Mouse (Mus musculus) ES-E14 (cell line): ENCODE results near the gene Ppp4r3b. TPM values are rescaled to one million over a fixed set of nuclear protein-coding genes. Genes with fewer than 3 reads are reported as not detected.

Source experiments
- DNase-seq: peaks from one replicate; pipeline ENCODE4 v3.0.0-alpha.2; 2013; ENCODE audit warnings: low read depth, low spot score
- H3K27ac ChIP-seq: 2 replicates; pipeline ENCODE4 v1.5.1; 2012; ENCODE audit warnings: low read depth, mild to moderate bottlenecking, low read length, moderate library complexity, mixed read lengths; ENCODE audit not compliant: poor library complexity, insufficient read depth, severe bottlenecking
- H3K36me3 ChIP-seq: 2 replicates; pipeline ENCODE4 v1.6.1; 2012; ENCODE audit warnings: mild to moderate bottlenecking, low read length, moderate library complexity, mixed read lengths; ENCODE audit not compliant: control insufficient read depth, poor library complexity, insufficient read depth, severe bottlenecking
- H3K4me1 ChIP-seq, 2 experiments: fragments of 150-350 bp in 1 of 2; sonication (generic) in 1 of 2; 2 replicates each; pipeline ENCODE4 v1.6.1; 2012; ENCODE audit warnings: low read length in 2 of 2, mild to moderate bottlenecking in 1 of 2, mixed read lengths in 1 of 2; ENCODE audit not compliant: control insufficient read depth in 2 of 2, insufficient read depth in 2 of 2, poor library complexity in 1 of 2
- H3K4me3 ChIP-seq, 2 experiments: fragments of 150-350 bp in 1 of 2; sonication (generic) in 1 of 2; 2 replicates each; pipeline ENCODE4 v1.5.1; 2012; ENCODE audit warnings: low read length in 2 of 2, low read depth in 1 of 2, mild to moderate bottlenecking in 1 of 2, mixed read lengths in 1 of 2; ENCODE audit not compliant: insufficient read depth in 1 of 2, poor library complexity in 1 of 2, severe bottlenecking in 1 of 2
- H3K9ac ChIP-seq: 2 replicates; pipeline ENCODE4 v1.6.1; 2012; ENCODE audit warnings: low read depth, mild to moderate bottlenecking, low read length, mixed read lengths; ENCODE audit not compliant: poor library complexity, insufficient read depth, severe bottlenecking
- H3K9me3 ChIP-seq: fragments of 150-350 bp; sonication (generic); 2 replicates; pipeline ENCODE4 v1.6.1; 2012; ENCODE audit warnings: low read depth, mild to moderate bottlenecking, low read length; ENCODE audit not compliant: control insufficient read depth, insufficient read depth
- CHD2 ChIP-seq: IDR thresholded peaks from 2 replicates; pipeline ENCODE4 v1.6.1; 2014; ENCODE audit warnings: mild to moderate bottlenecking, low read depth, low read length, inconsistent platforms
- HCFC1 ChIP-seq: IDR thresholded peaks from 2 replicates; pipeline ENCODE4 v1.6.1; 2012; ENCODE audit warnings: low read length, inconsistent platforms, borderline replicate concordance; ENCODE audit not compliant: insufficient read depth
- MAFK ChIP-seq: IDR thresholded peaks from 2 replicates; pipeline ENCODE4 v1.6.1; 2014; ENCODE audit warnings: mild to moderate bottlenecking, low read depth, low read length, inconsistent platforms; ENCODE audit not compliant: insufficient read depth
- ZC3H11A ChIP-seq: IDR thresholded peaks from 2 replicates; pipeline ENCODE4 v1.6.1; 2012; ENCODE audit warnings: low read depth, mild to moderate bottlenecking, inconsistent platforms, low read length, borderline replicate concordance
- ZNF384 ChIP-seq: IDR thresholded peaks from 2 replicates; pipeline ENCODE4 v1.6.1; 2012; ENCODE audit warnings: low read depth, low read length, inconsistent platforms
- in situ Hi-C, 2 experiments: fragments of 600-800 bp; cut with MboI; formaldehyde crosslinking; loops; one replicate each; pipeline ENCODE4 v1.15.1; 2025; ENCODE audit warnings: low sequenced_read_pairs in 2 of 2, inconsistent platforms in 1 of 2; ENCODE audit not compliant: unreplicated experiment in 2 of 2
- total RNA-seq: library from RNA; depleted of rRNA; stranded (reverse); fragments of 300-350 nt; gene quantifications from 2 replicates; pipeline ENCODE4 v1.2.3, GENCODE M21; 2012

Ppp4r3b gene
- total RNA-seq, 1 experiment: 58.8 TPM

DNA sequence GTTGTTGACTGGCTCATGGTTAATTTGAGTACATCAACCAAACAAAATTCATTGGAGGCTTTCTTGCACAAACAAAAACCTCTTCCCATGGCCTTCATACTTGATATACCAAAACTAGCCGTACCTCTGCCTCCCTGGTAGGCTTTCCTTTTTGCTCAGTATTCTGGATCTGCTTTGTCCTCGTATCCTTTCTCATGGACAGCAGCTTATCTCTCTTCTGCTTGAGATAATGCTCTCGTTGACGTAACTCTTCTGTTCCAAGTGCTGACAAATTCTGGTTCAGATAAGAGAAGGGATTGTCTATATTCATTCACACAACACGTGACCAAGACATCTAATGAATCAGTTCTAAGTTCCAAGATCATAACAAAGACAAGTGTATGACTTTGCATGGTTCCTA is 49.6 kb downstream of the Ppp4r3b start:
- no peak overlapping the region for H3K27ac ChIP-seq
- DNase-seq: no peak
- in situ Hi-C loops: no loop called here
- H3K9ac ChIP-seq: no peak overlapping the region
- TF ChIP-seq ZNF384 (no peak), CHD2 (no peak), ZC3H11A (no peak), MAFK (no peak), HCFC1 (no peak)
- H3K4me3 ChIP-seq: no peak overlapping the region
- no peaks in the 10 kb centered on the region for H3K4me1 ChIP-seq
- H3K36me3 ChIP-seq: peaks cover 11% of the 10 kb centered on the region
- H3K9me3 ChIP-seq: no peaks in the 10 kb centered on the region

DNA sequence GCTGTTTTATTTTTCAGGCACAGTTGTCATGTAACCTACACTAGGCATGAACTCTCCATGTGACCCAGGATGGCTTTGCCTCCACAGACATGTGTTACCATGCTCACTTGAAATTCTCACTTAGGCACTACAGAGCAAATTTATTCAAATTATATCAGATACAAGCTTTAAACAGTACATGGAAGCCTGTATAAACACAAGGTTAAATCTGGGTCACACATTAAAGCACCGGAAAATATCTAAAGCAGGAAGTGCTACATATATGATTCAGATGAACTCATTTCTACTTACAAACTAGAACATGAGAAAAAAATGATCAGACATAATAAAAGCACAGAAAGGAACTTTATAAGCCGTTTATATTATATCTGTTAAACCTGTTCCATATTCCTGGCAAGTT is 52.1 kb downstream of the Ppp4r3b start:
- in situ Hi-C loops: no loop called here
- no peak overlapping the region for H3K9ac ChIP-seq
- H3K27ac ChIP-seq: no peak overlapping the region
- H3K9me3 ChIP-seq: no peaks in the 10 kb centered on the region
- DNase-seq: no peak
- H3K4me1 ChIP-seq: no peaks in the 10 kb centered on the region
- H3K36me3 ChIP-seq: peaks cover 8% of the 10 kb centered on the region
- H3K4me3 ChIP-seq: no peak overlapping the region
- TF ChIP-seq MAFK (no peak), ZC3H11A (no peak), CHD2 (no peak)

DNA sequence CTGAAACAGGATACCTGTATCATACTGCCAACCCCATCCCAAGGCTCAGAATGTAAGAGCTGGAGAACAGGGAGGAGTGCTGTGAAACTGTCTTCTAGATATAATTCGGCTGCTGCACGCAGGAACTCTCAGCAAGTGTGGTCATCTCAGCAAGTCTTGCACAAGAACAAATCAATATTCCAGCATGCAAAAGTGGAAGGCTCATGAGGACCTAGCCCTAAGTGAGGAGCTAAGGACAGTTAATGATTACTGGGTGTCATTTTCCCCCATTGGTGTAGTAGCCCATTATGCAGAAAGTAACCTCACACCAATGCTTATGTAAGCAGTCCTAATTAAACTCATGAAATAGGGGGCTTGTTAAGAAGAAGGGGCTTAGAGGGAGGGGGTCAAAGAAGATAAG is 56.3 kb downstream of the Ppp4r3b start:
- Histone ChIP-seq H3K36me3 (peaks cover 4% of the 10 kb centered on the region), H3K4me1 (no peaks in the 10 kb centered on the region), H3K4me3 (no peak overlapping the region), H3K9ac (no peak overlapping the region), H3K9me3 (no peaks in the 10 kb centered on the region), H3K27ac (no peak overlapping the region)
- in situ Hi-C loops: no loop called here
- DNase-seq: no peak
- TF ChIP-seq ZC3H11A (no peak), MAFK (no peak), CHD2 (no peak)

DNA sequence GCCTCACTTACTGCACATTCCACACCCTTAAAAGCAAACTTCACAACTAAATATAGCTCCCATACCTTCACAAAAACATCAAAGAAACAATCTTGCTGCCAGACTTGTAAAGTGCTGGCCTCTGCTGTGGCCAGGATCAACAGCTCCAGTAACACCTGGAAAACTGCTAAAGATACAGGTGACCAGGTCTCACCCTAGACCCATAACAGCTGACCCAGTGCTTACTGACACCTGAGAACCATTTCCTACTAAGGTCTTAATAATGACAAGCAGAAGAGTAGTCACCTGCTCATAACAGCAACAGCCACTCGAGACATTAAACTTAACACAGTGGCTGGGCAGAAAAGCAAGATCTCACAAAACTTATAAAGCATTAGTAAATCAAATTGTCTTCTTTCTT is 60.9 kb downstream of the Ppp4r3b start:
- no peak overlapping the region for H3K27ac ChIP-seq
- no peak for DNase-seq
- in situ Hi-C loops: no loop called here
- peaks cover 2% of the 10 kb centered on the region; the same call in 1 of the 2 replicates for H3K36me3 ChIP-seq
- TF ChIP-seq HCFC1 (no peak), MAFK (no peak), ZNF384 (no peak), ZC3H11A (no peak), CHD2 (no peak)
- no peaks in the 10 kb centered on the region for H3K4me1 ChIP-seq
- H3K9me3 ChIP-seq: no peaks in the 10 kb centered on the region
- no peak overlapping the region for H3K9ac ChIP-seq
- no peak overlapping the region for H3K4me3 ChIP-seq

DNA sequence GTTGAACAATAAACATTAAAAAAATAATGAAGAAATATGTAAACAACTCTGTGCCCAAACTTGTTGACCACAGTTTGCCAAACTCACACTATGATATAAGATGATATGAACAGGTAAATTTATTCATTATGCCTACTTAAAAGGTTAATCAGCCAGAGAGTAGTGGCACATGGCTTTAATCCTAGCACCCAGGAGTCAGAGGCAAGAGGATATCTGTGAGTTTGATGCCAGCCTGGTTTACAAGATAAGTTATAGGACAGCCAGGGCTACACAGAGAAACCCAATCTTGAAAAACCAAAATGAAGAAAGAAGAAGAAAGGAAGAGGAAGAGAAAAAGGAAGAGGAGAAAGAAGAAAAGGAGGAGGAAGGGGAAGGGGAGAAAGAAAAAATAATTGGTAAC is 64.7 kb downstream of the Ppp4r3b start:
- Histone ChIP-seq H3K9ac (no peak overlapping the region), H3K27ac (no peak overlapping the region), H3K4me3 (no peak overlapping the region), H3K9me3 (no peaks in the 10 kb centered on the region), H3K36me3 (no peaks in the 10 kb centered on the region), H3K4me1 (no peaks in the 10 kb centered on the region; a peak in 1 of 4 replicates)
- in situ Hi-C loops: no loop called here
- DNase-seq: no peak
- no peak for TF ChIP-seq ZC3H11A
- no peak for TF ChIP-seq HCFC1
- no peak for TF ChIP-seq ZNF384
- TF ChIP-seq MAFK: no peak
- no peak for TF ChIP-seq CHD2
